Mouse (Mus musculus): ENCODE data around the gene AI854703.

DNA sequence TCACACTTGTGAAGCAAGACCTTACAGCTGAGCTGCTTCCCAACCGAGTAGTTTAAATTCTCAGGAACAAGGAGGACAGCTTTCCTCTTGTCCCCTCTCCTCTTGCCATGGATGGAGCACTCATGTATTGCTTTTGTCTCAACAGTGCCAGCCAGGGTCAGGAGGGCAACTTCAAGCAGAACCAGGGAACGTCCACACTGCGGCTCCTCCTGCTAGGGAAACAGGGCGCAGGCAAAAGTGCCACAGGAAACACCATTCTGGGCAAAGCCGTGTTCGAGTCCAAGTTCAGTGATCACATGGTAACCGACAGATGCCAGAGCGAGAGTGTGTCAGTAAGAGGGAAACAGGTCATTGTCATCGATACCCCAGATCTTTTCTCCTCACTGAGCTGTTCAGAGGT lies 23.5 kb downstream of the AI854703 start:
- no peak for TF ChIP-seq ZC3H11A (IDR thresholded peaks at IDR 0.05; ENCODE audit: borderline replicate concordance, low read depth, low read length)
- no peak for TF ChIP-seq MAFK (IDR thresholded peaks at IDR 0.05; ENCODE audit: insufficient read depth, low read depth, low read length)
